In genomic region chr11:79655592-79655991, GRCm38 (mm10) we compare ENCODE assay signal across 14 mouse cellular contexts.
"Had no signal": no experiment of that assay in that cellular context is flagged by ENCODE, and none has a peak within 500 bp of the region (broad histone marks: within the 10 kb centered on the region; RNA-seq: fewer than 3 reads in every experiment).

No protein-coding gene starts in this region.

- DNase-seq: gastrocnemius, postnatal 14 days; gastrocnemius, postnatal 36 days; heart, adult 11 months; heart, adult 2 months; heart, postnatal 14 days; heart, postnatal 36 days; kidney, adult 11 months; kidney, adult 2 months; kidney, adult 9 months; kidney, postnatal 14 days; kidney, postnatal 36 days; layer of hippocampus, adult 9-11 months; layer of hippocampus, postnatal 36 days; left cerebral cortex, postnatal 4 days had no signal
